17 mouse cellular contexts compared by ENCODE assay signal in genomic region chr11:8602606-8603005, GRCm38 (mm10).
DNase-seq lines count a peak whose midpoint lies in the region; ATAC-seq and TF ChIP-seq lines count a peak whose summit lies in the region.
"Had no signal": no experiment of that assay in that cellular context is flagged by ENCODE, and none has a peak within 500 bp of the region (broad histone marks: within the 10 kb centered on the region; RNA-seq: fewer than 3 reads in every experiment).

No protein-coding gene starts in this region.

- no peak overlapping the region for H3K27ac ChIP-seq in hindbrain, embryonic 16.5 days (ENCODE audit: low read depth, low read length)
- no peak overlapping the region for H3K27ac ChIP-seq in hindbrain, embryonic 14.5 days
- H3K27ac ChIP-seq in thymus, adult 2 months (ENCODE audit: control insufficient read depth, insufficient read depth, low read length): no peak overlapping the region
- H3K27ac ChIP-seq: embryonic facial prominence, embryonic 13.5 days; hindbrain, embryonic 10.5 days; layer of hippocampus, adult 2 months; liver, embryonic 12.5 days had no signal

- no peak overlapping the region for H3K4me2 ChIP-seq in hindbrain, embryonic 16.5 days (ENCODE audit: low read length)
- H3K4me2 ChIP-seq in hindbrain, embryonic 14.5 days (replicated peaks): no peak overlapping the region
- H3K4me2 ChIP-seq: embryonic facial prominence, embryonic 13.5 days; liver, embryonic 12.5 days had no signal

- TF ChIP-seq POLR2A in thymus, adult 2 months (IDR thresholded peaks at IDR 0.05; ENCODE audit: control insufficient read depth, extremely low read depth, insufficient read depth, low read length, poor library complexity): no peak

- no peak for TF ChIP-seq CTCF in E14TG2a.4 (conservative IDR thresholded peaks at IDR 0.05; ENCODE audit: low read length)
- no peak for TF ChIP-seq CTCF in thymus, adult 2 months (IDR thresholded peaks at IDR 0.05; ENCODE audit: borderline replicate concordance, control insufficient read depth, extremely low read depth, insufficient read depth, low read length, poor library complexity)

- DNase-seq in cerebellum, postnatal 10 days: peak; percentile 89 to 93
- no peak for DNase-seq in cerebellum, adult 8-10 months
- DNase-seq in hindbrain, embryonic 14.5 days (ENCODE audit: low spot score): no peak
- DNase-seq in brain, adult 2 months (ENCODE audit: low read depth, low spot score): peak; percentile 29
- no peak for DNase-seq in adrenal gland, postnatal 10 days
- DNase-seq in thymus, adult 2 months: no peak
- DNase-seq: kidney, postnatal 10 days; right cerebral cortex, adult 18-20 months; spleen, adult 18-20 months had no signal

- WGBS in hindbrain, embryonic 16.5 days: 76% methylated on average over 1 of the region's 1 CpGs
- whole genome bisulfite sequencing in hindbrain, embryonic 14.5 days: 87% methylated on average over 1 of the region's 1 CpGs
- WGBS in thymus, adult 2 months: 96% methylated on average over 1 of the region's 1 CpGs

- ATAC-seq in hindbrain, embryonic 16.5 days: peak; percentile 62; the same call in 1 of the 2 replicates
- ATAC-seq in hindbrain, embryonic 14.5 days (ENCODE audit: low FRiP score): no peak
- ATAC-seq: intestine, embryonic 16.5 days; liver, embryonic 12.5 days; midbrain, embryonic 16.5 days had no signal

- H3K9me3 ChIP-seq in hindbrain, embryonic 16.5 days (ENCODE audit: control insufficient read depth, low read length): no peaks in the 10 kb centered on the region; the same call in 1 of the 2 replicates
- H3K9me3 ChIP-seq in hindbrain, embryonic 14.5 days (ENCODE audit: control insufficient read depth, low read length): no peaks in the 10 kb centered on the region
- H3K9me3 ChIP-seq in E14TG2a.4 (ENCODE audit: low read length): no peaks in the 10 kb centered on the region
- H3K9me3 ChIP-seq: hindbrain, embryonic 10.5 days; liver, embryonic 12.5 days had no signal

- H3K4me3 ChIP-seq in hindbrain, embryonic 16.5 days (ENCODE audit: low read length): no peak overlapping the region
- H3K4me3 ChIP-seq in hindbrain, embryonic 14.5 days (replicated peaks; ENCODE audit: low read length): no peak overlapping the region
- H3K4me3 ChIP-seq in E14TG2a.4 (replicated peaks; ENCODE audit: low read length): peak overlapping the region; percentile 82
- H3K4me3 ChIP-seq in thymus, adult 2 months (ENCODE audit: control insufficient read depth, insufficient read depth, low read length): no peak overlapping the region
- H3K4me3 ChIP-seq: embryonic facial prominence, embryonic 13.5 days; hindbrain, embryonic 10.5 days; layer of hippocampus, adult 2 months; liver, embryonic 12.5 days had no signal

- no peaks in the 10 kb centered on the region for H3K36me3 ChIP-seq in hindbrain, embryonic 16.5 days (ENCODE audit: control insufficient read depth, insufficient read depth, low read length)
- H3K36me3 ChIP-seq in hindbrain, embryonic 14.5 days (replicated peaks; ENCODE audit: control insufficient read depth, insufficient read depth): no peaks in the 10 kb centered on the region
- peaks cover 82% of the 10 kb centered on the region for H3K36me3 ChIP-seq in E14TG2a.4 (ENCODE audit: insufficient read depth, low read length)
- H3K36me3 ChIP-seq in thymus, adult 2 months (ENCODE audit: control insufficient read depth, insufficient read depth, low read length): no peaks in the 10 kb centered on the region

- H3K9ac ChIP-seq in hindbrain, embryonic 16.5 days (ENCODE audit: low read depth, low read length): no peak overlapping the region
- H3K9ac ChIP-seq in hindbrain, embryonic 14.5 days: no peak overlapping the region
- H3K9ac ChIP-seq: embryonic facial prominence, embryonic 13.5 days; liver, embryonic 12.5 days had no signal

- H3K27me3 ChIP-seq in hindbrain, embryonic 16.5 days (replicated peaks; ENCODE audit: control insufficient read depth, insufficient read depth, low read length): no peaks in the 10 kb centered on the region
- H3K27me3 ChIP-seq in hindbrain, embryonic 14.5 days (ENCODE audit: control insufficient read depth, insufficient read depth, low read length): no peaks in the 10 kb centered on the region
- no peaks in the 10 kb centered on the region for H3K27me3 ChIP-seq in E14TG2a.4 (ENCODE audit: insufficient read depth, low read length)
- no peaks in the 10 kb centered on the region for H3K27me3 ChIP-seq in thymus, adult 2 months (ENCODE audit: control insufficient read depth, insufficient read depth, low read length)
- H3K27me3 ChIP-seq: embryonic facial prominence, embryonic 13.5 days; liver, embryonic 12.5 days had no signal

- no peaks in the 10 kb centered on the region for H3K4me1 ChIP-seq in hindbrain, embryonic 16.5 days (ENCODE audit: control insufficient read depth, insufficient read depth, low read depth, low read length)
- no peaks in the 10 kb centered on the region for H3K4me1 ChIP-seq in hindbrain, embryonic 14.5 days (replicated peaks; ENCODE audit: control insufficient read depth, insufficient read depth, low read length)
- peaks cover 86% of the 10 kb centered on the region for H3K4me1 ChIP-seq in E14TG2a.4 (replicated peaks; ENCODE audit: low read depth, low read length)
- peaks cover 13% of the 10 kb centered on the region for H3K4me1 ChIP-seq in thymus, adult 2 months (replicated peaks; ENCODE audit: control insufficient read depth, insufficient read depth, low read length)

Comparison
In these comparisons a context has a peak if more than half of its experiments do, and no peak if none do; other contexts are left out.
1. DNase-seq: peak in cerebellum, postnatal 10 days (2 of 2) and brain, adult 2 months (single experiment); none in cerebellum, adult 8-10 months (single experiment), hindbrain, embryonic 14.5 days (single experiment), adrenal gland, postnatal 10 days (single experiment) and thymus, adult 2 months (single experiment).